Mouse (Mus musculus): Measurements from ENCODE around the gene Shc4.

DNA sequence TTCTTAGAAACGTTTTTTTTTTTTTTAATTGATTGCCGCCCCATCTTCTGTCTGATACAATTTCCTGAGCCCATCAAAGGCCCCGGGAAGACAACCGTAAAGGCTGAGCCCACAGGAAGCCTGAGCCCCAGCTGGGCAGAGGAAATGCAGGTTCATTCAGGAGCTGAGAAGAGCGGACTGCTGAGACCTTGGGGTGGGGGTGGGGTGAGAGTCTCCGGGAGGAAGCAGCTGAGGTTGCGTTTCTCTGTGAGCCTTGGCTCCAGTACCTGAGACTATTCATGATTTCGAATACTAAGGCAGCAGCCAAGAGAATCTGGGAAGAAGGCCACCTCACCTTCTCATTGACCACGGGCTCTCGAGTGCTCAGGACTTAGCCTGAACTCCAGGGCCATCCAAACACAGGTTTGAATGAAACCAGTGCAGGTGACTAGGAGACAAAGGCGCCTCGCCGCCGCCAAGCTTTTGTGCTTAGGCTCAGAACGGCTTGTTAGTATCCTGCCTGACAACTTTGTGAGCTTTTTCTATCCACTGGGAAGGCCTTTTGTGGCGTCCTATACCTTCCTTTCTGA, 682 bp upstream of the Shc4 start:
- no peak for TF ChIP-seq ELF1 (IDR thresholded peaks at IDR 0.05; ENCODE audit: low read depth, low read length)
- no peak for TF ChIP-seq CTCF (conservative IDR thresholded peaks at IDR 0.05 in 1 of 2, IDR thresholded peaks at IDR 0.05 in 1 of 2; ENCODE audit: low read depth in 2 of 2, low read length in 2 of 2)
- no peak; the same call in 1 of the 2 replicates for TF ChIP-seq EP300 (IDR thresholded peaks at IDR 0.05; ENCODE audit: low read length)
- no peak for TF ChIP-seq MAFK (IDR thresholded peaks at IDR 0.05; ENCODE audit: insufficient replicate concordance, low read length)
- TF ChIP-seq E2F4 (IDR thresholded peaks at IDR 0.05; ENCODE audit: insufficient replicate concordance, low read depth, low read length), result no peak
- no peak for TF ChIP-seq MYC (IDR thresholded peaks at IDR 0.05; ENCODE audit: low read depth, low read length)

All from CH12.LX (cell line).